Mouse (Mus musculus): ENCODE data around the gene Rnd1. TPM values are rescaled to one million over a fixed set of nuclear protein-coding genes. Genes with fewer than 3 reads are reported as not detected.
A peak's percentile ranks its signal among the peaks of the same experiment; 100 is the strongest.

Gene Rnd1
- total RNA-seq, 2 experiments from 2014 or later: 1.6 to 2.9 TPM

DNA sequence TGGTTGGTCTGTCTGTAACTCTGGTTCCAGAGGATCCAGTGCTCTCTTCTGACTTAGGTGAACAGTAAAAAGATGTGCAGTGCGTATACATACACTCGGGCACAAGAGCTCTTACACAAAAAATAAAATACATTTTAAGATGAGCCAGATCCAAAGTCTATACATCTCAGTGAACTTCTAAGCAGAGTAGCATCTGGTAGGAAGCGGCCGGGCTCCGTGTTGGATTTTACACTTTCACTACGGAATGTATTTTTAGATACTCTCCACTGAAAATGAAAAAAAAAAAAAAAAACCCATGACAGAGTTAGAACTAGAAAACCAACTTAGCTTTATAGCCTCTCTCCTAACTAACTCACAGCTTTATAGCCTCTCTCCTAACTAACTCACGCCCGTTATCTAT is 3.4 kb upstream of the Rnd1 start:
- no peak for ATAC-seq (ENCODE audit: poor library complexity, severe bottlenecking)

DNA sequence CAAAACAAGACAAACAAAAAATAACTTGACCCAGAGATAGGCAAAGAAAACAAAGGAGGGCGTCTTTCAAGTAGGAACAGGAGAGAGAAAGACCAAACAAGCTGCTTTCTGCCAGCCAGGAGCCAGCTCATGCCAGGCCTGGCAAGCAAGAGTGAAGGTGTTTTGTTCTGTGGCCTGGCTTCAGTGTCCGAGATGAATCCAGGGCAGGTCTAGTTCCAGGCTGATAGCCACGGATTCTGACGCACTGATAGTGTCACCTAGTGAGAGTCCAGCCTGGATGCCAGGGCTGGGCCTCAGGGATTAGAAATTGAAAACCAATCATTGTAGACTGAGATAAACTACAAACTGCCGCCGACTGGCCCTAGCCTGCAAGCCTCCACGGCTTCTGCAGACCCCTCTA is 716 bp upstream of the Rnd1 start:
- ATAC-seq (ENCODE audit: poor library complexity, severe bottlenecking): no peak

DNA sequence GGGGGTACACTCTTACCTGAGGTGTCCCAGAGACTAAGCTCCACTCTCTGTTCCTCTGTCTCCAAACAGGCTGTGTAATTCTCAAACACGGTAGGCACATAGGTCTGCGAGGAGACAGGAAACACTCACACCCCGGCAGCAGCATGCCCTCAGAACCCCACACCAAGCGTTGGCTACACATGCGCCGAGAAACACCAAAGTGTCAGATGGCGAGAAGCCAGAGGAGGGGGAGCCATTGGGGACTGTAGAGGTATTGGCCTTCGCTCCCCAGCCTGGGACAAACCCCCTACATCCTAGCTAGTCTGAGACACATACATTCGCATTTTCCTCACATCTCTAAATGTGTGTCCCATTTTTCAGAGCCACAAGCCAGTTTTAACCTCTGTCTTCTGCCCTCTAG is 790 bp downstream of the Rnd1 start:
- no peak for ATAC-seq (ENCODE audit: poor library complexity, severe bottlenecking)

DNA sequence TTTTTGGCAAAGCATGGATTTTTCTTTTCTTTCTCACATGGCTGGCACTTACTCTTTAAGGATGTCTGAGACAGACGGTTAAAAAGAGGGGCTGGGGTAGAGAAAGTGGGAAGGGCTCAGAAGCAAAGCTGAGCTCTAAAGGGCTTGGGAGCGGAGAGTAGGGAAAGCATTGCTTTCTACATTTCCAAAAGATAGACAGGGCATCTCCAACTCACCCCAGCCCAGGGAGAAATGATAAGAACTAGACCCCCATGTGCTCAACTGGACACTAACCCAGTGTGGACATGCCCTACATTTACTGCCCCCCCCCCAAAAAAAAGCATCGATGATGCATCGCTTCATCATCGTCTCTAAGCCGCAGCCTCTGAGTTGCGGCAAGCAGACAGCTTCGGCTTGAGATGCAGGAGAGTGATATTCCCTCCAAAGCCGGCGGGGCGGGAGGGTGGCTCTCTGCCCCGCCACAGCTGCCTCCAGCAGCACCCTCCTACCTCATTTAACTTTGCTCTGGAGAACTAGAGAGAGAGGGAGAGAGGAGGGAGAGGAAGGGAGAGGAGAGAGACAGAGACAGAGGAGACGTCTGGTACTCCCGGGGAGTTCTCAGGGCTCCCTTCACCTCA is 1.5 kb downstream of the Rnd1 start:
- no peak for ATAC-seq (ENCODE audit: poor library complexity, severe bottlenecking)

DNA sequence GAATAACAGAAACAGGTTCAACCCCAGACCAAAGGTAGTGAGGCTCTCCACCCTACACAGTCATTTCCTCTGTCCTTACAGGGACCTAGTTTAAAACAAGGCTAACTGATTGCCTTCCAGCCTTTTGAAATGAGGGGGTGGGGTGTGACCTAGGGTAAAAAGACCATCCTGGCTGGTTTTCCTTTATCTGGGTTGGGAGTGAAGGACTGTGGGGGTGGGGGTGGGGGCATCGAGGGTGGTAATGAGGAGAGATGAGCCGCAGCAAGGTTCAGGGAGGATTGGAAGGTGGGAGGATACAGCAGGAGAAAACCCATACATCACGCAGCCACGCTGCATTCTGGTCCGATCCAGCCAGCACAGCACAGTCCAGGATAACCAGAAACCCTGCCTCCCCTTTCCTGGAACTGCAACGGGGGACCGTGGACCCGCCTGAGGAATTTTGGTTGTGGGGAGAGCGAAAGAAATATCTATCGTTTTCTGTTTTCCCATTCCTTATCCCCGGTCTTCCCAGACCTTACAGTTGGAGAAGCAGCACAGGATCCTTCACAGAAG is 2.2 kb downstream of the Rnd1 start:
- no peak for ATAC-seq (ENCODE audit: poor library complexity, severe bottlenecking)

DNA sequence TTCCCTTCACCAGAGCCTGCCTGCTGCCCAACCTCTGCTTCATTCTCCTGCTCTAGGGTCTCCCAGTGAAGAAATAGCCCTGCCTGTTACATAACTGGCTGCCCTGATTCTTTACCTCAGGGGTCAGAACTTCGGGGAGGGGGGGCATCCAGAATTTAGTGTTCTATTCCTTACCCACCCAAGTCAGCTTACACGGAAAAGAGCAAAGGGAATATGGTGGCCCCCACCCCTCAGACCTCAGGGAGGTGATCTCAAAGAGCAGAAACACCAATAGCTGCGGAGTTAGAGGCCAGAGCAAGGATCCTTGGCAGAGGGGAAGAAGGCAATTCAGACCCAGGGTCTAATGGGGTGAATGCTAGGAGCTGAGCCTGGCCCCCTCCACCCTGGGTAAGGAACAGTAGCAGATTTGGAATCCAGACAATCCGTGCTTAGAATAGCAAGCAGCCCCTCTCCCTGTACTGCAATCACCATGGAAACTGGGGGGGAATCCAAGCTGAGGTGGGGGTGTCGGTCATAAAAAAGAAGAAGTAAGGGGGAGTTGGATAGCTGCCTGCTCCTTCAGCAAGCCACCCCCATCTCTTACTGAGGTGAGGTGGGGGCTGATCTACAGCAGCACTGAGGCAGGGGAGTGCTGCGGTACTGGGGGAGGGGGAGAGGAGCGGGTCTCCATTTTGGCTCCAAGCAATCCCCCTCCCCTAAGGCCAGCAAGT is 2.8 kb downstream of the Rnd1 start:
- no peak for ATAC-seq (ENCODE audit: poor library complexity, severe bottlenecking)

DNA sequence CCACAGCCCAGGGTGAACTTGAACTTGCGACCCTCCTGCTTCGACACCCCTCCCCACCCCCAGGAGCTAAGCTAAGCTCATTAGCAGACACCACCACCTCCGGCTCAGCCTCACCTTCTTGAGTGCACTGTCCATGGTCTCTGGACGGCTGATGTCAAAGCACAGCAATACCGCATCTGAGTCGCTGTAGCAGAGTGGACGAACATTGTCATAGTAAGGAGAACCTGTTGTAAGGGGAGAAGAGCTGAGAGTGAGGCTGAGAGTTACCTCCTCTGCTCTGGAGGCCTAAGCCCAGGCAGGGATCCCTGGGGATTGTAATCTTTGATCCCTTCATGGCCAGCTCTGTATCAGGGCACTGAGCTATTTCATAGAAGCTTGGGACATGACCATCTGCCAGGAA is 3.5 kb downstream of the Rnd1 start:
- ATAC-seq (ENCODE audit: poor library complexity, severe bottlenecking): no peak

DNA sequence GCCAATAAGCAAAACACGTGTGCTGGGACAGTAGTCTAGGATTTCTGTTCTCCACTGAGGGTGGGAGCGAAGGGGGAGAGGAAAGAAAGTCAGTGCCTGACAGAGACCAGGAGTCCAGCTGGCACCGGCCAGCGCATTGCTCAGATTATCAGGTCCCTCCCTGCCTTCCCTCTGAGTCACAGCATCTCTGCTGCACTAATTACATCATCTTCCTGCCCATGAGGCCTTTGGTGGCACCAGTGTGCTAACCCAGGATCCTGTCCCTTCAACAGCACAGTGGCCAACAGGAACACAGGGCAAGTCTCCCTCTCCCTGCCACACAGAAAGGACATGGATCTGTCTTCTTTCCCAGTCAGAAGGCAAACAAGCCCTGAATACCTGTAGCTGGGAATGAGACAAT is 4.7 kb downstream of the Rnd1 start:
- peak; percentile 33; the same call in 1 of the 2 replicates for ATAC-seq (ENCODE audit: poor library complexity, severe bottlenecking)

DNA sequence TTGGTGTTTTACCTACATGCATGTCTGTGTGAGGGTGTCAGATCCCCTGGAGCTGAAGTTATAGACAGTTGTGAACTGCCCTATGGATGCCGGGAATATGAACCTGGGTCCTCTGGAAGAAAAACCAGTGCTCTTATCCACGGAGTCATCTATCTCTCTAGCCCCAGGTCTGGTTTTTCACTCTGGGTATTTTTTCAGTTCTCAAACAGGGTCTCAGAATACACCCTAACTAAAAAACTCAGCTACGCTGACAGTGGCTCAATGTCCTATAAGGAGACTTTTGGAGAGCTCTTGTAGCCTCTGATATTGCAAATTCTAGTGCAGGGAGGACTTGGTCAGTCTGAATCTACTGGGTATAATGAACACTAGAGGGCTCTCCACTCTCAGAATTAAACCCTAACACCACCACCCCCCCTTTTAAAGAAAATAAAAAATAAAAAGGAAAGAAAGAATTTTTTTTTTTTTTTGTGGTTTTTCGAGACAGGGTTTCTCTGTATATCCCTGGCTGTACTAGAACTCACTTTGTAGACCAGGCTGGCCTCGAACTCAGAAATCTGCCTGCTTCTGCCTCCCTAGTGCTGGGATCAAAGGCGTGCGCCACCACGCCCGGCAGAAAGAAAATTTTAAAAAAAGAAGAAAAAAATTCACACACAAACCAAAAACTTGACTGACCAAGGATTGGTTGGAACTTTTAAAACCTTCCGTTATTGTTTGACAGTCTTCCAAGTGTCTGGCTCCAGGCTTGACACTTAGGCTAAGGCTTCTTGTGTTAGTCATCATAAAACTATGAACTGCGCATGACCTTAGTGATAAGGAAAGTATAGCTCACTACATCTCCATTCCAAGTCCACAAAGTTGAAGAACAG is 13.0 kb downstream of the Rnd1 start:
- ATAC-seq (ENCODE audit: poor library complexity, severe bottlenecking): no peak

DNA sequence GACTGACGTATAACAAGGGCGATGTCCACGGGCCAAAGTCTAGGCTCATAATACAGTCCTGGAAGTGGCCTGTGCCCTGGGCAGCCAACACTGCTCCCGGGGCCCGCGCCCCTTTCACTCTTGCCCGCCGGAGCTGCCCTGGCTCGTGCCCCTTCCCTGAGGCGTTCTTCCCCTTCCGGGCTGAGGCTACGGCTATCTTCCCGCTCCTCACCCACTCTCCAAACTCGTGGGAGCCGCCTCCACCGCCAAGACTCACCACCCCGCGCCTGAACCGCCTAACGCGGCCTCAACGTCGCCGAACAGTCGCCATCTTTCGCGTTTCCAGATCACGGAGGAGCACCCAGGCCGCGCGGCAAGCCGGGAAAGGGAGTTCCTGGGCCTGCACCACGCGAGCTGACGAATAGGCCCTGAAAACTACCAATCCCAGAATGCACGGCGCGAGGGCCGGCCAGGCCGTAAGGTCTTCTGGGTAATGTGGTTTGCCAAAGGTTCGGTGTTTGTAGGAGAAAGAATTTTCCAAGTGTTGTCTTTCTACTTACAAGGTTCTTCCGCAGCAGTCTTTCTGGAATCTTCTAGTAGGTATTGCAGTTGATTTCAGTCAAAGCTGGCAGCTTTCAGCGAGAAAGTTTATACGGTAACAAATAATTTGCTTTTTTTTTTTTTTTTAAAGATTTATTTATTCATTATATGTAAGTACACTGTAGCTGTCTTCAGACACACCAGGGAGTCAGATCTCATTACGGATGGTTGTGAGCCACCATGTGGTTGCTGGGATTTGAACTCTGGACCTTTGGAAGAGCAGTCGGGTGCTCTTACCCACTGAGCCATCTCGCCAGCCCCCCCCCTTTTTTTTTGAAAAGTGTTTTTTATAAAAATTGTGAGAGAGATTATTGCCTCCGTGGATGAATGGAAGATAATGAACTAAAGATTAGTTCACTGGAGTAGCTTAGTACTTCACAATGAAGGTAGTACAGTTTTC is 14.4 kb downstream of the Rnd1 start, which contains the start of gene Ddx23:
Gene Ddx23 (minus strand): TSS at position 328 of the 979 bp plus-strand sequence.
- peak; percentile 99 for ATAC-seq (ENCODE audit: poor library complexity, severe bottlenecking)

DNA sequence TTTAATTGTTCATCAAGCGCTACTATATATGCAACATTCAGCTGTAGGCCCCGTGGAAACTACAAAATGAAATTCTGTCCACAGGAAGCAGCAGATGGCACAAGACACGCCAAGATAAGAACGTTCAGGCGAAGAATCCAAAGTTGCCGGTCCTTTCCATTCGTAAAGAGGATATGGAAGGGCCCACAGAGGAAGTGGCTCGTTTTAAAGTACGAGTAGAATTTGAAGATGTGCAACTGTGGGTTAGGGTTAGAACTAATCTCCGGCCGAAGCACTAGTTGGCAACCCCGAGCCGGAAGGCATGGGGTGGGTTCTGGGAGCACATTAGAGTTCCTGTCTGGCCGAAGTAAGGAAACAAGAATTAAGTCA is 15.1 kb downstream of the Rnd1 start:
- peak; percentile 59 for ATAC-seq (ENCODE audit: poor library complexity, severe bottlenecking)

DNA sequence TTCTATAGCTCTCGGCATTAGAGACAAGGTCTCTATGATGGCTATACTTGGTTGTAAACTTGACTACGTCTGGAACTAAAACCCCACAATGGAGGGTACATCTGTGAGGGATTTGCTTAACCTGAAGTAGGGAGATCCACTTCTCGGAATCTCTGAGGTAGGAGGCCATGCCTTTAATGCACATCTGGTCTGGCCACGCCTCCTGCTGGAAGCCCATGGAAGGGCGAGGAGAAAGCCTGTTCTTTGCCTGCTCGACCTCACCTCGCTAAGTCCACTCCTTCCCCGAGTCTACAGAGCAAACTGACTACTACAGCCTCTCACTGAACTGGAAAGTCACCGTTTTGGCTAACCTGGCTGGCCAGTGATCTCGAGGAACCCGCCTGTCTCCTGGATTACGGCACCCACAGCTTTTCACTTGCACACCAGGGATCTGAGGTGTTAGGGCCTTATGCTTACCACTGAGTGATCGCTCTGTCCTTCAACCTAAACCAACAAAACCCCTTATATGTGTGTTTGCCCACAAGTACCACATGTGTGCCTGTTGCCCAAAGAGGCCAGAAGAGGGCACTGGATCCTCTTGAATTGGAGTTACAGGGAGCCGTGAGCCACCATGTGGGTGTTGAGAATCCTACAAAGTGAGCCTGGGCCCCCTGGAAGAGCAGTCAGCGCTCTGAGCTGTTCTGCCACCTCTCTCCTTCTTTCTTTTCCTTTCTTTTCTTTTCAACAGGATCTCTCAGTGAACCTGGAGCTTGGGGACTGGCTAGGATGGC is 20.1 kb downstream of the Rnd1 start:
- ATAC-seq (ENCODE audit: poor library complexity, severe bottlenecking): no peak

DNA sequence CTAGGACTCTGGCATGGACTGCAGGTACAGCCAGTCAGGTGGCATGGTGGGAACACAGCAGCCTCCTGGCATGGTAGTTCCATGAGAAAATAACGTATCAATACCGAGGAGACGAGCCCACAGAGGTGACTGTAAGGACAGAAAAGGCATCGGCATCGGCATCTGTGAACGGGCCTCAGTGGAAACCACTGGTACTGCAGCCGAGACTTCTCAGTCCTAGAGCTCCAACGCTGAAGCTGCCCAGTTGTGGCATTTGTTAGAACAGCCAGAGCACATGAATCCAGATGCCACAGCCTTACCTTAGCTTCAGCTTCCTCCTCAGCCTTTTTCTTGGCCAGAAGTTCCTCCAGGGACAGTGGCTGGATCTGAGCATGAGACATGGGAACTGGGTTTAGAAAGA is 25.1 kb downstream of the Rnd1 start:
- ATAC-seq (ENCODE audit: poor library complexity, severe bottlenecking): no peak

DNA sequence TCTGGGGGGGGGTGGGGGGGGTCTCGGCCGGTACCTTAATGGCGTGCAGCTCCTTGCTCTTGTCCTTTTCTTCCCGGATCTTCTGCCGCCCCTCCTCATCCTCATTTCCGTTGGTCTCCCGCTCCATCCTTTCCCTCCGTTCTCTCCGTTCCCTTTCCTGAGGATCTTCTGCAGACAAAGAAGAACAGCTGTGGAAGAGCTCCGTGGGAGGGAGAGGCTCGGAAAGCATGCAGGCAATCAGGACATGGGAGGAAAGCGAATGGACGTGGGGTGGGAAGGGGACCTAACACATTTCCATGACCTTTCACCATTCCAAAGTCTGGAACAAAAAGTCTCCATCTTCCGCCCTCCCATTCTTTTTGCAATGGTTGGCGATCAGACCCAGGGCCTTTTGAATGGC is 25.8 kb downstream of the Rnd1 start:
- ATAC-seq (ENCODE audit: poor library complexity, severe bottlenecking): no peak

DNA sequence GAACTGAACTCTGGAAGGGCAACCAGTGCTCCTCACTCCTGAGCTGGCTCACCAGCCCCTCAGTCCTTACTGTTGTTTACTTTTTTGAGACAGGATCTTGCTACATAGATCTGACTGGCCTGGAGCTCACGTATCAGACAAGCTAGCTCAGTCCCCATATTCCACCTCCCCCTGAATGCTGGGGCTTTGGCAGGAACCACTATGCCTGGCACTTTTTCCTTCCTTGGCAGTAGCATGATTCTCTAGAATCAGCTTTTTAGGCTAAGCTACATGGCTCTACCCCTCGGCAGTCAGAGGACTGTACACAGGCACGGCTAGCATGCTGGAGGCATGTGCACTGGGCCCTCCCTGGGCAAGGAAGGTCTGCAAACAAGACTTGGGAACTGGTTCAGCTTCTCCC is 29.2 kb downstream of the Rnd1 start:
- no peak for ATAC-seq (ENCODE audit: poor library complexity, severe bottlenecking)

DNA sequence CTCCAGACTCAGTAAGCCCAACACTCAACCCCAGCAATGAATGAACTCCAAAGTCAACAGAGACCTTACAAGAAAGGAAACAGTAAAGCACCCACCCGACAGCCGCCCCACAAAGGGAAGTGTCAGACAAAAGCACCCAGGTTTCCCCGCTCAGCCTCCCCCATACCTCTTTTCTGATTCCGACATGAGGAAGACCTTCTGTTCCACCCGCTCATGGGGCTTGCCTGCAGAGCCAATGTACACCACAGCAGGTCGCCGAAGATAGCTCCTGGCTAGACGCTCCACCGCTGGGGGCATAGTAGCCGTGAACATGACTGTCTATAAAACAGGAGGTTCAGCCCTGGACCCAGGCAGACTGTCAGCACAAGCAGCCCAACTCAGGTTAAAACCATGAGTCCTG is 30.0 kb downstream of the Rnd1 start:
- no peak for ATAC-seq (ENCODE audit: poor library complexity, severe bottlenecking)

DNA sequence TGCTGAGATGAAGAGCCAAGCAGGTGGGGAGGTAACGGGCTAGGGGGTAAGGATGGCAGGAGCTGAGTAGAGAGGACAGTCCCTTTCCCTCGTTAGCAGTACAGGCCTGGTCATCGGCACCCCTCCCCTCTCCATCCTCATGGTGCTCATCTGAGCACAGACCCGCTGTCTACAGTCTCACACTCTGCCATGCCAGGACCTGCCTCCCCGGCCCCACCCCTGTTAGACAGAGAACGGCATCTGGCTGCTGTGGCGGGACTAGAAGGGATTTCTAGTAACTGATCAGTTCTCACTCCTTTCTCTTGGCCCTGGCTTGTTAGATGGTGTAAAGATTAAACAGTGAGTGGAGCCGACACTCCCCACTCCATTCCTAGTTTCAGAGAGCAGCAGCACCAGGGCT is 30.5 kb downstream of the Rnd1 start:
- ATAC-seq (ENCODE audit: poor library complexity, severe bottlenecking): no peak

DNA sequence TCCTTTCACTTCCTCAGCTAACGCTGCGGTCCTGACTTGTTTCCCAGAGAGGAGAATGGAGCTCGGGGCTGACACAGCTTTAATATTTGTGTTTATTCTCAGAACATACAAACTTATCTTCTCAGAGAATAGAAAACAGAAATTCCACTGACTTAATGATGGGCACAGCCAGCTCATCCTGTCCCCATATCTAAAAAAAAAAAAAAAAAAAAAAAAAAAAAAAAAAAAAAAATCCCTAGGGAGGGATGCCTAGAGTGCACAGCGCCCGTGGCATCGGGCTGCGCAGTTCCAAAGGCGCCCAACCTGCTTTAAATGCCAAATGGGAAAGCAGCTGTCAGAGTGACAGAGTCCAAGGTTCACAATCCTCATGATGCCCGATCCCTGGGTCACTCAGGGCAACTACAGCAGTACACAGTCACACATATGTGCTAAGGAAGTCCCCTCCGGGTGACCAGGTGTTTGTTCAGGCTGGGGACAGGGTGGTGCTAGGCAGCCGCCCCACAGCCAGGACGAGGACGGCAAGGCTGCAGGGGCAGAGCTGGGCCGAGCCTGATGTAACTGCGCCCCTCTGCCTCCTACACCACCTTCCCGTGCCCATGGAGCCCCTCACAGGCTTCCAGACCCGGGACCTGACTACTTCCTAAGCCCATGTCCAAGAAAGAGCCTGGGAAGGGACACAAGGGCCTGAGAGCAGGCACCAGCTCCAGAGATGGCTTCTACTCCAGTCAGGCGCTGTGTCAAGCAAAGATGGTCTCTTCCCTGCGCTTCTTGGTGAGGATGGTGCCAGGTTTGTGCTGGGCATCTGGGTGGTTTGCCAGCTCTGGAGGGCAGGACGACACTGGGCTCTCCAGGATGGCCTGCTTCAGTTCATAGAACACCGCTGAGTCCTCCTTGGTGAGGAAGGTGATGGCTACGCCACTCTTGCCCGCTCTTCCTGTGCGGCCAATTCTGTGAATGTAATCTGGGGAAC is 31.9 kb downstream of the Rnd1 start:
- no peak for ATAC-seq (ENCODE audit: poor library complexity, severe bottlenecking)
